Mouse (Mus musculus) cerebellum, adult 11 months (tissue): ENCODE measurements around the gene Cldn10.

Experiments used
- DNase-seq: peaks from one replicate; pipeline ENCODE4 v3.0.0; 2022

Cldn10 gene

GRCm38 (mm10) chr14:118829331-118830095 is 41.8 kb downstream of the Cldn10 start:
- no peak for DNase-seq

GRCm38 (mm10) chr14:118831597-118831996 is 43.9 kb downstream of the Cldn10 start:
- no peak for DNase-seq

DNA sequence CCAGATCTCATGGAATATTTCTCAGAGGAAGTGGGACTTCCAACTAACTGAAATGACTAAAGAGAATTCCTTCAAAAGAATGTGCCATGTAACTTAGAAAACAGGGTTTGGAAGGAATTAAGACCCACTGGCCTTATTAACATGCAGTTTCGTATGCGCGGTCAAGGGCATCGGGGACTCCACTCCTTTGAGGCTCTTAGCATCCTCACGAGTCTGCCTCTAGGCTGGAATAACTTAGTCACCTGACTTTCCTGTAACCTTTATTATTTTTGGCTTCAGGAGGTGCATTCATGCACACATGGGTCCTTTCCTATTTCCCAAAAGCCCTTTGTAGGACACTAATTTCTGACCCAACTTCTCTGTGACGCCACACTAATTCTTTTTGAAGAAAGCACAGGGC is 45.5 kb downstream of the Cldn10 start:
- DNase-seq, result no peak

GRCm38 (mm10) chr14:118834313-118834712 is 46.6 kb downstream of the Cldn10 start:
- no peak for DNase-seq

- DNase-seq, result no peak
Observed at GRCm38 (mm10) chr14:118836145-118836544, 48.4 kb downstream of the Cldn10 start.

- no peak for DNase-seq
Observed at GRCm38 (mm10) chr14:118836754-118837153, 49.0 kb downstream of the Cldn10 start.

DNA sequence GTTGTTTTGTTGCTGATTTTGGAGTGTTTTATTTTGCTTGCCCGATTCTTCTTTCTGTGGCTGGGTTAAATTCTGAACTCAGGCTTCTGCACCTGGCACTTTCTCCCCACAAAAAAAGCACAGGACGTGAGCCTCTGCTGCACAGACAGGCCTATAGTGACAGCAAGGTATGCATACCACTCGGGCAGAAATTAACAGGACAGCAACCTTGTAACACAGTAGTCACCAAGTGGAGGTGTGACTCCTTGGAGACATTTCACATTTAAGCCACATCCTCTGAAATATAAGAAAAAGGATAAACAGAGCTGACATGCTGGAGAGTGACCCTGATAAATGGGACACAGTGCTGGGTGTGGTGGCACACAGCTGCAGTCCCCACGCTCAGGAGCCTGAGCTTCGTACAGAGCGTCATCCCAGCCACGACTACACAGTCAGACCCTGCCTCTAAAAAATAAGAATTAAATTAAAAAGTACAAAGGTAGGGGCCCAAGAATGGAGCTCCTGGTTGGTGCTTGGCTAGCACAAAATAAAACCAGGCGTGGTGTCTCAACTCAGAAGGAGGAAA is 50.9 kb downstream of the Cldn10 start:
- DNase-seq, result no peak

DNA sequence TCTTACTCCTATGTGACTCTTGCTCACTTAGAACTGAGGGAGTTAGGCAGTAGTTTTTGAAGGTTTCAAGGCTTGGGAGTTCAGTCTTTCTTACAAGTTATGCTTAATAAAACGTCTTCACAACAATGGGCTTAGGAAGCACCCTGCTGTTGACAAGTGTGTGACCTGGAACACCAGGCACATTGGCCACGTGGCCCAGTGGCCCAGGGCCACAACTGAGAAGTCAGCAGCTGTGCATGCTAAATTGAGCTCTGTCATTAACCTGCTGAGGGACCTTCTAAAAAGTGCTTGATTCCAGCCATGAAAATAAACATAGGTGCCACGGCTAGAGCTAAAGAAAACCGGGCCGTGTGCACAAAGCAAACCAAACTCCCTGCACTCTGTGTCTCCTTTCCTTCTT is 51.7 kb downstream of the Cldn10 start:
- no peak for DNase-seq

DNA sequence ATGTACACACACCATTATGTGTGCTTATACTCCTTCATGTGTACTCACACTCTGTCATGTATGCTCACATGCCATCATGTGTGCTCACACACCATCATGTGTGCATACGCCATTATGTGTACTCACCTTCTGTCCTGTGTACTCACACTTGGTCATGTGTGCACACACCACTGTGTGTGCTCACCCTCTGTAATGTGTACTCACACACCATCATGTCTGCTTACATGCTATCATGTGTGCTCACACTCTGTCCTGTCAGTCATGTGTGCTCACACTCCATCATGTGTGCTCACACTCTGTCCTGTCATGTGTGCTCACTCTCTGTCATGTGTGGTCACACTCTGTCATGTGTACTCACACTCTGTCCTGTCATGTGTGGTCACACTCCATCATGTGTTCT is 52.3 kb downstream of the Cldn10 start:
- DNase-seq, result no peak

GRCm38 (mm10) chr14:118842353-118842752 is 54.6 kb downstream of the Cldn10 start:
- no peak for DNase-seq

- no peak for DNase-seq
Observed at GRCm38 (mm10) chr14:118846834-118847233, 59.1 kb downstream of the Cldn10 start.

DNA sequence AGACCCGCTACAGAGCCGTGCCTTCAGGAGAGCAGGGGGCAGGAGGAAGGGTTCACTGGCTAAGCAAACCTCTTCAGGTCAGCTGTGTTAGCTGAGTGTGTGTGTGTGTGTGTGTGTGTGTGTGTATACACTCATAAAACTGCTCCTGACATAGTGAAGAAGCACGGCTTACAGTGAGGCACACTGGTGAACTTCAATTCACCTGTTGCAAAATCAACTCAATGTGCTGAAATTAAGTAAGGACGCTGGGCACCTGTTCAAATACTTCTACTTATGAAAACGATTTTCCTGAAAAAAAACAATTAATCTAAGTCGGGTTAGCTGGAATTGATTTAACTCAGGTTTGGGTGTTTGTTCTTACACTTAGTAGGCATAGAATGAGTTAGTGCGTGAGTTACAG is 60.5 kb downstream of the Cldn10 start:
- DNase-seq, result no peak

GRCm38 (mm10) chr14:118850011-118850695 is 62.4 kb downstream of the Cldn10 start:
- no peak for DNase-seq

DNA sequence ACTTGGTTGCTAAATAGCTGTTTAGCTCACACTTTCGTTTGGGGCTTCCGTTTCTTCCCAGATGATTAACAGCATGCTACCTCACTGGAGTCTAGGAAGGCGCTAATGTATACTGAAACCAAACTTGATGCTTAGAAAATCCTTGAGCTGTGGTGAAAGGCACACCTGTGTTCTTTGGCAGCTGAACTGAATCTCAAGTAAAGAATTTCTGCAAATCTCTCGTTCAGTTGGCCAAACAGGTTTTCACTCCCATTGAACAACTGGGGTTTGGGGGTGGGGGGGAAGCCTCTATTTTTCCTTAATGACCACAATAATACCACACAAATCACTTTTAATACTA is 63.0 kb downstream of the Cldn10 start:
- DNase-seq, result no peak

DNA sequence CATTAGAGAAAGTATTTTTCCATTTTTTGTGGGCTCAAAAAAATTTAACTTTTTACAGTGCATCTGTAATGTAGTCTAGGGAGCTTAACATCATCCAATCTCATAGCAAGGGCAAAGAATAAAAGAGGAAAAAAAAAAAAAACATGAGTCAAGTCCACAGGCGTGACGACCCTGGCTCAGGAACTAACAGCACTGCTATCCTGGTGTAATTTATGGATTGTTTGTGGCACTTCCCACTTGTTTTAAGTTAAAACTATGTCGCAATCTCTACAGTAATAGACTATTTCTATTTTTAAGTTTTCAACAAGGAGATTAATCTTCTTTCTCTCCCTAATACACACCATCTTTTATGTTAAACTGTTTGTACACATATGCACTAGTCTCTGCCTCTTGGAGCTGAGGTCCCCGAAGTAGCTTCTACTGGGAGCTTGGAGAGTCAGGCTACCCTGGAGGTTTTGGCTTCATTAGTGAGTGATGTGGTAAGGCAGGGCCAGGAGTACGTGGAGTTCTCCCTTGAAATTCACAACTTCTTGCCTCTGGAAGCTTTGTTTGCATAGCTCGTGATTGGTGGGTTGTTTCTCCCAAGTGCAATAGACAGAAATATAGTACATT is 63.9 kb downstream of the Cldn10 start:
- no peak for DNase-seq

- no peak for DNase-seq
Observed at GRCm38 (mm10) chr14:118854371-118855114, 66.8 kb downstream of the Cldn10 start.

DNA sequence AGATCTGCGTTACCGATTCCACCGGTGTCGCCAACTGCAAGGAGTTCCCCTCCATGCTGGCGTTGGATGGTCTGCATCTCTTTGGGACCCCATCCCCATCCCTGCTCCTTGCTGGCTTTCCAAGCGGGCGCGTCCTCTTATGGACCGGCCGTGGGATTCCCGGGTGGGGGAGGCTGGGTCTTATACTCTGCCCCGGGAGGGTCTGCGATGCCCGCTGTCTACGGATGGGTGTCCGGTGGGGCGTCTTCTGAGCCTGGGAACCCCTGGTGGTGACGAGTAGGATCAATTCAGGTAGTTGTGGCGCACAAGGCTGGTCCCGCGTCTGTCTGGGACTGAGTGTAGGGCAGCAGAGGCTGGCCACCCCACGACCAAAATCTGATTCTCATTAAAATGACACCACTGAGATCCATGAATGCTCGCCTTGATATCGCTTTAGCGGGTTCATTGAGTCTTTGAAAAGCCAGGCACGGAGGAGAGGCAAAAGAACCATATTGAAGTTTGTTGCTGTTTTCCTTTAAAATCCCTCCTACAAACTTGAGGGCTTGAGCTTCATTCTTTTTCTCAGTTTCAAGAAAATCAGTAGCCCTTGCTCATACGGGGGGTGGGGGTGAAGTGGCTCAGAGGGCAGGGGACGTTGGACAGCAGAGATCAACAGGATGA is 67.6 kb downstream of the Cldn10 start:
- DNase-seq, result no peak

DNA sequence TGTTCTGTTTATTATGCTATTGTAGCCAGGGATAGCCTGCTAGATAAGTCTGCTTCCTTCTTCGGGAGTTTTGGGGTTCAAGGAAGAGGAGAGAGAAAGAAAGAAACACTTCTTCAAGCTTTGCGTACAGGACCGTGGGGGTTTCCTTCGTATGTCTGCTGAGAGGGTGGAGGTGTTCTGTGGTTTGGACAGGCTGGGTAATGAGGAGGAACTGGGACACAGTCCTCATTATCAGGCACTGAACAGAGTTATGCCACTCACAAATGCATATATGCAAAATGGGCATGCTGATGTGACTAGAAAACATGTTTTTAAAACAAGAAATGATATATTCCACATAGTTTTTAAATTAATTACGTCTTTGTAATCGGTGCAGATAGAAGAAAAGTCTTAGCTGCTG is 68.9 kb downstream of the Cldn10 start:
- no peak for DNase-seq

DNA sequence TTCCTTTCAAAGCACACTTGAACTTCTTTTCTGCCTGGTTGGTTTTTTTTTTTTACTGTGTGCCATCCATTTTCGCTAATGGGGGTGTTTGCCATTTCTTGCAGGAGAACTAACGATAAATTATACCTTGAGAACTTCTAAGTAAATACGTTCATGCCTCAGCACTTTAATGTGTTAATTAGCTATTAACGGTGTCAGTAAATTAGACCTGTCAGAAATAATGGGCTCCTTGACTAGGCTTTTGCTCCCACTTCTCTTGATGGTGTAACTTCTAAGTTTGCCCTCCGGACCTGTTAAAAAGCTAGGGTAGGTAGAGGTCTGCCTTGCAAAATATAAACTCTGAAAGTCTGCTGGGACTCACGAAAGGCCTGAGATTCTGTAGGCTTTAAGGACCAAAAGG is 70.6 kb downstream of the Cldn10 start:
- no peak for DNase-seq

DNA sequence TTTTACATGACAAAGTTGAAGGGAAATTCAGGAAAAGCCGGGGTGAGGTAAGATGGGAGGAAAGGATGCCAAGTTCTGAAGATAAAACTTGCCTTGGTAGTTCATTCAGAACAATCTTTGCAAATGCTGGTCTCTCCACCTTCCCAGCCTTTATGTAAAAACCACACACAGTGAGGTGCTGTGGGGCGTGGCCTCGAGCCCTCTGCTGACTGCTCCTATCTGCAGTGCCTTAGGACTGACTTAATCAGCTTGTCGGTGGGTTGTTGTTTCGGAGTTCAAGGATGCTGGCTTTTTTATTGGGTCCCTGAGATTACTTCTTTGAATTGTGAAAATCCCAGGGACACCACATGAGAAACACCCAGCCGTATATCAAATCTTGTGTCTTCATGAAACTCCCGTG is 74.5 kb downstream of the Cldn10 start:
- no peak for DNase-seq

- DNase-seq, result no peak
Observed at GRCm38 (mm10) chr14:118864905-118865304, 77.2 kb downstream of the Cldn10 start.

GRCm38 (mm10) chr14:118866014-118866811 is 78.5 kb downstream of the Cldn10 start:
- no peak for DNase-seq
